Mouse (Mus musculus): ENCODE data around the gene Bag6. TPM values are rescaled to one million over a fixed set of nuclear protein-coding genes. Genes with fewer than 3 reads are reported as not detected.

Gene Bag6
- polyA plus RNA-seq, 1 experiment: 194 TPM

GRCm38 (mm10) chr17:35096597-35096996, 38.4 kb upstream of the Bag6 start:
- no peaks in the 10 kb centered on the region; the same call in 1 of the 2 replicates for H3K4me1 ChIP-seq (ENCODE audit: control insufficient read depth, insufficient read depth, low read length)
- H3K4me3 ChIP-seq (ENCODE audit: insufficient read depth, low read length): no peak overlapping the region
- H3K27ac ChIP-seq (ENCODE audit: insufficient read depth, low read length): no peak overlapping the region
- no peak for TF ChIP-seq CTCF (IDR thresholded peaks at IDR 0.05; ENCODE audit: extremely low read depth, insufficient read depth, low read length)
- no peak for TF ChIP-seq POLR2A (IDR thresholded peaks at IDR 0.05; ENCODE audit: extremely low read depth, insufficient read depth, low read length)

GRCm38 (mm10) chr17:35097164-35097655, 37.8 kb upstream of the Bag6 start:
- Histone ChIP-seq H3K4me3 (ENCODE audit: insufficient read depth, low read length) (no peak overlapping the region), H3K4me1 (ENCODE audit: control insufficient read depth, insufficient read depth, low read length) (no peaks in the 10 kb centered on the region; the same call in 1 of the 2 replicates), H3K27ac (ENCODE audit: insufficient read depth, low read length) (no peak overlapping the region)
- no peak for TF ChIP-seq CTCF (IDR thresholded peaks at IDR 0.05; ENCODE audit: extremely low read depth, insufficient read depth, low read length)
- TF ChIP-seq POLR2A (IDR thresholded peaks at IDR 0.05; ENCODE audit: extremely low read depth, insufficient read depth, low read length): no peak

GRCm38 (mm10) chr17:35100196-35100765, 34.7 kb upstream of the Bag6 start:
- Histone ChIP-seq H3K27ac (ENCODE audit: insufficient read depth, low read length) (no peak overlapping the region), H3K4me1 (ENCODE audit: control insufficient read depth, insufficient read depth, low read length) (no peaks in the 10 kb centered on the region; the same call in 1 of the 2 replicates), H3K4me3 (ENCODE audit: insufficient read depth, low read length) (no peak overlapping the region)
- no peak for TF ChIP-seq CTCF (IDR thresholded peaks at IDR 0.05; ENCODE audit: extremely low read depth, insufficient read depth, low read length)
- TF ChIP-seq POLR2A (IDR thresholded peaks at IDR 0.05; ENCODE audit: extremely low read depth, insufficient read depth, low read length): no peak

- Histone ChIP-seq H3K4me3 (ENCODE audit: insufficient read depth, low read length) (no peak overlapping the region), H3K27ac (ENCODE audit: insufficient read depth, low read length) (no peak overlapping the region), H3K4me1 (ENCODE audit: control insufficient read depth, insufficient read depth, low read length) (peaks cover under 1% of the 10 kb centered on the region; the same call in 1 of the 2 replicates)
- no peak for TF ChIP-seq CTCF (IDR thresholded peaks at IDR 0.05; ENCODE audit: extremely low read depth, insufficient read depth, low read length)
These were observed 33.8 kb upstream of the Bag6 start for GRCm38 (mm10) chr17:35101161-35101560.

- no peak overlapping the region for H3K4me3 ChIP-seq (ENCODE audit: insufficient read depth, low read length)
- H3K4me1 ChIP-seq (ENCODE audit: control insufficient read depth, insufficient read depth, low read length): peaks cover 2% of the 10 kb centered on the region; the same call in 1 of the 2 replicates
These were observed 32.7 kb upstream of the Bag6 start for GRCm38 (mm10) chr17:35102299-35102698.

GRCm38 (mm10) chr17:35103221-35103690, 31.7 kb upstream of the Bag6 start:
- no peak for TF ChIP-seq POLR2A (IDR thresholded peaks at IDR 0.05; ENCODE audit: extremely low read depth, insufficient read depth, low read length)
- Histone ChIP-seq H3K27ac (ENCODE audit: insufficient read depth, low read length) (no peak overlapping the region), H3K4me1 (ENCODE audit: control insufficient read depth, insufficient read depth, low read length) (peaks cover 2% of the 10 kb centered on the region; the same call in 1 of the 2 replicates), H3K4me3 (ENCODE audit: insufficient read depth, low read length) (no peak overlapping the region)

More at GRCm38 (mm10) chr17:35102299-35102698, 32.7 kb upstream of the Bag6 start:
- no peak overlapping the region for H3K27ac ChIP-seq (ENCODE audit: insufficient read depth, low read length)
- no peak for TF ChIP-seq POLR2A (IDR thresholded peaks at IDR 0.05; ENCODE audit: extremely low read depth, insufficient read depth, low read length)
- TF ChIP-seq CTCF (IDR thresholded peaks at IDR 0.05; ENCODE audit: extremely low read depth, insufficient read depth, low read length): no peak

- H3K4me3 ChIP-seq (ENCODE audit: insufficient read depth, low read length): no peak overlapping the region
- TF ChIP-seq POLR2A (IDR thresholded peaks at IDR 0.05; ENCODE audit: extremely low read depth, insufficient read depth, low read length): no peak
- TF ChIP-seq CTCF (IDR thresholded peaks at IDR 0.05; ENCODE audit: extremely low read depth, insufficient read depth, low read length): no peak
- no peak overlapping the region for H3K27ac ChIP-seq (ENCODE audit: insufficient read depth, low read length)
- peaks cover 2% of the 10 kb centered on the region; the same call in 1 of the 2 replicates for H3K4me1 ChIP-seq (ENCODE audit: control insufficient read depth, insufficient read depth, low read length)
These were observed 30.9 kb upstream of the Bag6 start for GRCm38 (mm10) chr17:35104079-35104478.

GRCm38 (mm10) chr17:35104754-35105153, 30.2 kb upstream of the Bag6 start:
- Histone ChIP-seq H3K27ac (ENCODE audit: insufficient read depth, low read length) (no peak overlapping the region), H3K4me1 (ENCODE audit: control insufficient read depth, insufficient read depth, low read length) (peaks cover 2% of the 10 kb centered on the region; the same call in 1 of the 2 replicates), H3K4me3 (ENCODE audit: insufficient read depth, low read length) (no peak overlapping the region)
- TF ChIP-seq POLR2A (IDR thresholded peaks at IDR 0.05; ENCODE audit: extremely low read depth, insufficient read depth, low read length): no peak
- no peak for TF ChIP-seq CTCF (IDR thresholded peaks at IDR 0.05; ENCODE audit: extremely low read depth, insufficient read depth, low read length)

- Histone ChIP-seq H3K4me3 (ENCODE audit: insufficient read depth, low read length) (no peak overlapping the region), H3K4me1 (ENCODE audit: control insufficient read depth, insufficient read depth, low read length) (peaks cover 2% of the 10 kb centered on the region; the same call in 1 of the 2 replicates), H3K27ac (ENCODE audit: insufficient read depth, low read length) (no peak overlapping the region)
- TF ChIP-seq CTCF (IDR thresholded peaks at IDR 0.05; ENCODE audit: extremely low read depth, insufficient read depth, low read length) (peak; percentile 71), POLR2A (IDR thresholded peaks at IDR 0.05; ENCODE audit: extremely low read depth, insufficient read depth, low read length) (no peak)
These were observed 29.1 kb upstream of the Bag6 start for GRCm38 (mm10) chr17:35105740-35106389.

- Histone ChIP-seq H3K4me3 (ENCODE audit: insufficient read depth, low read length) (no peak overlapping the region), H3K27ac (ENCODE audit: insufficient read depth, low read length) (no peak overlapping the region), H3K4me1 (ENCODE audit: control insufficient read depth, insufficient read depth, low read length) (peaks cover 2% of the 10 kb centered on the region; the same call in 1 of the 2 replicates)
- TF ChIP-seq POLR2A (IDR thresholded peaks at IDR 0.05; ENCODE audit: extremely low read depth, insufficient read depth, low read length): no peak
- peak; percentile 13; the same call in 1 of the 2 replicates for TF ChIP-seq CTCF (IDR thresholded peaks at IDR 0.05; ENCODE audit: extremely low read depth, insufficient read depth, low read length)
These were observed 28.5 kb upstream of the Bag6 start for GRCm38 (mm10) chr17:35106522-35106921.

Data from cortical plate, adult 2 months (tissue).